Mouse (Mus musculus) erythroblast, embryonic 14.5 days (primary cell): ENCODE measurements around the gene Foxp1. TPM values are rescaled to one million over a fixed set of nuclear protein-coding genes. Genes with fewer than 3 reads are reported as not detected.

Experiments used
- H3K27me3 ChIP-seq: 2 replicates; pipeline ENCODE4 v1.6.1; 2012; ENCODE audit warnings: inconsistent platforms; ENCODE audit not compliant: control insufficient read depth
- H3K36me3 ChIP-seq: 2 replicates; pipeline ENCODE4 v1.6.1; 2012; ENCODE audit warnings: mild to moderate bottlenecking, inconsistent platforms; ENCODE audit not compliant: control insufficient read depth
- H3K4me1 ChIP-seq: 2 replicates; pipeline ENCODE4 v1.6.1; 2012; ENCODE audit warnings: inconsistent platforms; ENCODE audit not compliant: control insufficient read depth
- H3K4me3 ChIP-seq: replicated peaks from 2 replicates; pipeline ENCODE3; 2012; ENCODE audit warnings: moderate library complexity, mild to moderate bottlenecking, inconsistent platforms
- H3K9me3 ChIP-seq: 2 replicates; pipeline ENCODE4 v1.6.1; 2012; ENCODE audit warnings: low read length, inconsistent platforms, mixed read lengths; ENCODE audit not compliant: control insufficient read depth
- GATA1 ChIP-seq: IDR thresholded peaks from 2 replicates; pipeline ENCODE4 v1.6.1; 2012; ENCODE audit warnings: low read length, inconsistent platforms, mixed read lengths
- TAL1 ChIP-seq: IDR thresholded peaks from 3 replicates; pipeline ENCODE4 v1.6.1; 2012; ENCODE audit warnings: low read length, inconsistent platforms, mixed read lengths
- polyA plus RNA-seq: library from polyadenylated mRNA; stranded (reverse); fragments of >175 nt; gene quantifications from 2 replicates; pipeline ENCODE4 v1.2.3, GENCODE M21; 2012

The Foxp1 gene
- polyA plus RNA-seq, 1 experiment, result 1.7 TPM

DNA sequence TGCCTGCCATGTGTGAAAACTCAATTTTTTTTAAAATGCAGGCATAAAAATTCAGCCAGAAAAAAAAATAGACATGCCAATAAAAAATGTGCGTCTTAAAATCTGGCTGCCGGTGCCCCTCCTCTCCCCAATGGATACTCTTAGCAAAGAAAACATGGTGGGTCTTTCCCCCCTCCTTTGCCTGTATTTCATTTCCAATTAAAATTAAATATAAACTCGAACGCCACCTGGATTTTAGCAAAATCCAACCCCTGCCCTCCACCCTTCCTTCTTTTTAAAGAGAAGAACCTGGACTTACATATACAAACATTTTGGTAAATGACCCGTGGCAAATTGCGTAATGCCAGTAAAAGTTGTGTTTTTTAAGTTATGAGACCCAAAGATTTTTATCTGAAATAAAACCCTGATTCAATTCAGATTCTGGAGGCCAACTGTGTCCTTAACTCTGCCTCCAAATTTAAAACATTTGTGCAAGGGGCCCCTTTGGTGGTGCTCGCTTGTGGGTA lies 376.1 kb downstream of the Foxp1 start:
- no peak overlapping the region for H3K4me3 ChIP-seq
- no peaks in the 10 kb centered on the region for H3K27me3 ChIP-seq
- H3K9me3 ChIP-seq, result no peaks in the 10 kb centered on the region
- H3K4me1 ChIP-seq, result no peaks in the 10 kb centered on the region
- no peak for TF ChIP-seq TAL1
- TF ChIP-seq GATA1, result no peak
- no peaks in the 10 kb centered on the region for H3K36me3 ChIP-seq

DNA sequence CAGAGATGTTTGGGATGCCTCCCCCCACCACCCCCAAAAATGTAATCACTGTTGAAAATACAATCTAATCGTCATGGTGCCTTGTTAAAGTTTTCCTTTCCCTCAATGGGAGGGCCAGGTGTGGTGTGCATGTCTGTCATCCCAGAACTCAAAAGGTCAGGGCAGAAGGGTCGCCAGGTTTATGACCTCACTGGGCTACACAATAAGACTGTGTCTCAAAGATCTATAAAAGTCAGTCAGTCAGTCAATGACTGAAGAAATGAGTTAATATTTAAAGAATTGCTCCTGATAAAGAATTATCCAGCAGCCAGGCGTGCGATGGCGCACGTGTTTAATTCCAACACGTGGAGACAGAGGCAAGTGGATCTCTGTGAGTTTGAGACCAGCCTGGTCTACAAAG lies 377.5 kb downstream of the Foxp1 start:
- H3K27me3 ChIP-seq, result no peaks in the 10 kb centered on the region
- no peak for TF ChIP-seq TAL1
- TF ChIP-seq GATA1, result no peak
- no peaks in the 10 kb centered on the region for H3K9me3 ChIP-seq
- no peaks in the 10 kb centered on the region for H3K4me1 ChIP-seq
- H3K4me3 ChIP-seq, result no peak overlapping the region
- H3K36me3 ChIP-seq, result no peaks in the 10 kb centered on the region

DNA sequence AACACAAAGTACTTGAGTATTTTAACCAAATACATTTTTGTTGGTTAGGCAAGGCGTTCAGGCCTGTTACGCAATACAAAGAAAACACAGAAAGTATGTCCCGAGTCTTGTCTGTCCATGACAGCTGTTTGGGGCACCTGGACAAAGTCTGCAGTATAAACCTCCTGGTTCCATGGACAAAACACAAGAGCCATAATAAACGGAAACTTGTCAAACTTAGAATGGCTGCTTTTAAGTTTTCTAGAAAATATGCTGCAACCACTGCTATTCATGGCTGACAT lies 378.8 kb downstream of the Foxp1 start:
- H3K4me3 ChIP-seq, result no peak overlapping the region
- no peaks in the 10 kb centered on the region for H3K36me3 ChIP-seq
- TF ChIP-seq GATA1 (no peak), TAL1 (no peak)
- no peaks in the 10 kb centered on the region for H3K4me1 ChIP-seq
- no peaks in the 10 kb centered on the region for H3K9me3 ChIP-seq
- no peaks in the 10 kb centered on the region for H3K27me3 ChIP-seq

DNA sequence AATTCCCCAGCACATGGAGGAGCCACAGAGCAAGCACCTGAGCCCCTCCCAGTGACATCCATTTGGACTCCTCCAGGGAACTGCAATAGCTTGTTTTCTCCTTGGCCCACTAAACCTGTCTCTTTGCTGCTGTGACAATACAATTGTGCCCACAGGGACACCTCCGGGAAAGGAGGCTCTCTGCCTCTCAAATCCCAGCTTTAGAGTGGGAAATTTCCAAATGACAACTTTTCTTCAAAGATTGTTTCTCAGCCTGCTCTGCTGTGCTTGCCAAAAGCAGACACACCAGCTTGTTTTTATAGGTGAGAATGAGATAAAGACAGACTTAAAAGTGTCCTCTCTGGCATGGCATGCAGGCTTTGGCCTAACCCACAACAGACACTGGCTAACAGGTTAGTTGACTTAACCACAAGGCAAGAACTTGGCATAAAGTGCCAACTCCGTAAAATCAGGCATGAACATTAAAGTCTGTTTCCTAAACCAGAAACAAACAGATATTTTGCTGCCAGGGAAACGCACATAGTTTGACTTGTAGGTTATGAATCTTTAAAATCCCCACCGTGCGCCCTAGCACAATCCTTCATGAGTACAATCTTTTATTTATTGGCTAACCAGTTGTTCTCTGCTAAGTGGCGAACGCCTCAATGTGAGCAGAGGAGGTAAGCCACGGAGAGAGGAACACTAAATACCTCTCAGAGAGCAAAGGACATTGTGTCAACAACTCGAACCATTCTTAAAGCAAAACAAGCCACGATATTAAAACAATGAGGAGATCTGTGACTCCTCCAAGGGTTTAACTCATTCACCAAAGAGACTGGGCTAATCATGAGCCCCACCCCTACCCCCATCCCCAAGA lies 379.4 kb downstream of the Foxp1 start:
- Histone ChIP-seq H3K4me3 (no peak overlapping the region), H3K4me1 (no peaks in the 10 kb centered on the region), H3K9me3 (no peaks in the 10 kb centered on the region), H3K27me3 (no peaks in the 10 kb centered on the region), H3K36me3 (no peaks in the 10 kb centered on the region)
- TF ChIP-seq TAL1 (no peak), GATA1 (no peak)

DNA sequence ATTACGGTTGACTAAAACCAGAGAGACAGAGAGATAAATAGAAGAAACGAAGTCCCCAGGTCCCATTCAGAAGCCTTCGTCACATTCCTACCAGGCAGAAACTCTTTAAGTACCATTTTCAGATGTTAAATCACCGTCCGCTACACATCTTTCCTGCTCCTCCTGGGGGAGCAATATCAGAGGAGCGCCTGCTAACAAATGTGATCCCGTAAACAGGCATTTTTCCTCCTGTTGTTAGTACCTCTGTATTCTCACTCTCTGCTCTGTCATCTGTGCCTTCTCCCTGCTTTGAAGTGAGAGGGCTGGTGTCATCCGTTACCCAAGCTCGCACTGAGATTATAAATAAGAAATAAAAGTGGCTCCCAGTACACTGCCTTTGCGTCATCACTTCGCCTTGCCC lies 384.5 kb downstream of the Foxp1 start:
- Histone ChIP-seq H3K4me1 (no peaks in the 10 kb centered on the region), H3K9me3 (no peaks in the 10 kb centered on the region), H3K36me3 (no peaks in the 10 kb centered on the region), H3K27me3 (no peaks in the 10 kb centered on the region), H3K4me3 (no peak overlapping the region)
- no peak for TF ChIP-seq TAL1
- no peak for TF ChIP-seq GATA1

DNA sequence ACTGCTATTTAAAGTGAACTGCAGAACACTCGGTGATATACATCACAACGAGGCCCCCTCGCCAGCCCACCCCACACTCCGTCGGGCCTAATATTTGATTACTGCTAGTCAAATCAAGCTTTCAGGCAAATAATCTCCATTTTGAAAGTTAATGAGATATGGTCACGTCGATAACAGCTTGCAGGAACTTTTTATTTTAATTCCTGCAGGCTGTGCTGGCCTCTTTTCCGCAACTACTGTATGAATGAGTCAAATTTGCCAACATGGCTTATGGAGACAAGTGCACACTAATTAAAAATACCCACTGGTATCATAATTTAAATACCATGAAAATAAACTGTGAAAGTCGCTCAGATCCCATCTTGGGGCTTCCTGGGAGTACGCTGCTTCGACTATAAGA lies 385.4 kb downstream of the Foxp1 start:
- Histone ChIP-seq H3K4me1 (no peaks in the 10 kb centered on the region), H3K27me3 (no peaks in the 10 kb centered on the region), H3K9me3 (no peaks in the 10 kb centered on the region), H3K4me3 (no peak overlapping the region), H3K36me3 (no peaks in the 10 kb centered on the region)
- TF ChIP-seq TAL1 (no peak), GATA1 (no peak)

DNA sequence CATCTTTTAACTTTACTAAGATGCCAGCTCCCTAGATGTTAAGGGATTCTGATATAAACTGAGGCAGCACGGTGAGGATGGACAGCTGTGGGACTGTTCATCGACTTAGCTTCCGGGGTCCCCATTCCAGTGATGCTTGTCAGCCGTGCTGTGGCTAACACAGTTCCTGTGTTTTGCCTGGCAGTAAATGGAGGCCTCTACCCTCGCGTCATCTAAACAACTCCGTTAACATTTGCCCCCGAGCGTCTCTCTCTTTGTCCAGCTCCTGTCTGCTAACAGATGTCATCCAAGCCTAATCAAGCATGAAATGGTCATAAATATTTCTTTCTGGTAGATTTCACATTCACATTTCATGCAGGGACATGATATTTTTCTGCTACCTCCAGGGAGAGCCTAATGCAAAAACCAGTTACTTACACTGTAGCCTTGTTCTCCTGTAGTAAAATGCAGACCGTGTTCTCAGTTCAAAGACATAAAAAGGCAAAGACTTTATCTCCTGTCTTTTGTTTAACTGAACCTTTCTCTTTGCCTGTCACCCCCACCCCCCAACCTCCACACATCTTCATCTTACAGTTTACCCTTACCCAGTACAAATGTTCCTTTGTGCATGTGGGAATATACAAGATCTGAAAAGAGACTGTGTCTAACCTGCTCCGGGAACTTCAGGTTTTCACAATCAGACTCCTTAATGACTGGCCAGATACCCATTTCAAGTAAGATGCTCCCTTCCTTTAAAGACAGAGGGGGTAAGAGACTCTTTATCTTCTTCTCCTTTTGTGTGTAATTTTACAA lies 386.4 kb downstream of the Foxp1 start:
- H3K9me3 ChIP-seq, result no peaks in the 10 kb centered on the region
- H3K36me3 ChIP-seq, result no peaks in the 10 kb centered on the region
- TF ChIP-seq TAL1, result no peak
- no peak for TF ChIP-seq GATA1
- no peaks in the 10 kb centered on the region for H3K4me1 ChIP-seq
- no peaks in the 10 kb centered on the region for H3K27me3 ChIP-seq
- H3K4me3 ChIP-seq, result no peak overlapping the region

DNA sequence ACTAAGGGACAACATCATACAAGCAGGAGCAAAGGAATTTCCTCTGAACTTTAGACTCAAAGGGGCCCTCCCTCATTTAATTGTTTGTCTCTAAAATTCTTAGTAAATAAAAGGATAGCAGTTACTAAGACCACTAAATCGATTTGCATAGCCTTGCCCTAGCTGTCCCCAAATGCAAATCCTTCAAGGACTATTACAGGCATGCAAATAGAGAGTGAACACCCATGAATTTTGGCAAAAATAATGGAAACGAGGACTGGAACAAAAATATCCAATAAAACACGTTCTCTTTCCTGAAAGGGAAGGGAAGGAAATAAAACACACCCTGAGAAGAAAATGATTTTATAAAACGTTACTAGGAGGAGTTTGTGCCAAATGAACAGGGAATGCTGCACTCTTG lies 390.7 kb downstream of the Foxp1 start:
- Histone ChIP-seq H3K27me3 (no peaks in the 10 kb centered on the region), H3K4me1 (no peaks in the 10 kb centered on the region), H3K36me3 (no peaks in the 10 kb centered on the region), H3K4me3 (no peak overlapping the region), H3K9me3 (no peaks in the 10 kb centered on the region)
- TF ChIP-seq TAL1 (no peak), GATA1 (no peak)

DNA sequence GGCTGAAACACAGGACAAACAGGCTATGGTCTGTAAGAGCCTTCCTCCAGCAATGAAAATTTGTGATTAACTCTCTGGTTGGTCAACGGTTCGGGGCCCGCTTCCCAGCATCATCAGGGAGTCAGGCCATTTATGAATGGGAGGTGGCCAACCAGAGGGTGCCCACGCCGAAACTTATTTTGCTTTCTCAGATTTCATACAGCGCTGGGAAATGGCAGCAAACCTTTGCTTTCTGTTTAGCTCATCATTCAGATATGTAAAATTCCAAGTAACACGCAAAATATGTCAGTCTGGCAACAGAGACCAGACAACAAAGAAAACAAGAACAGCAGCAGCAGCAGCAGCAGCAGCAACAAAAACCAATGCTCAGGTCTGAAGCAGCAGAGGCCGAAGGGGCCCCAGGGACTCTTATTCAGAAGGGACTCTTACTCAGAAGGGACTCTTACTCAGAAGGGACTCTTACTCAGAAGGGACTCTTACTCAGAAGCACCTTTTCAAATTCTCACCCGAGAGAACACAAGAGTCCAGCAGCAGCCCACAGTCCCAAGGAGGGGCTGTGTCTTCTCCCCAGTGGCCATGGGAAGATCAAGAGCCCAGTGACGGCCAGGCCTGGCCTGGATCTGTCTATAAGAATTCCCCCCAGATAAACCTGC lies 391.6 kb downstream of the Foxp1 start:
- no peaks in the 10 kb centered on the region for H3K36me3 ChIP-seq

More for the DNA sequence above, 391.6 kb downstream of the Foxp1 start:
- Histone ChIP-seq H3K9me3 (no peaks in the 10 kb centered on the region), H3K4me1 (no peaks in the 10 kb centered on the region), H3K27me3 (no peaks in the 10 kb centered on the region), H3K4me3 (no peak overlapping the region)
- TF ChIP-seq GATA1, result no peak
